Mouse (Mus musculus) brain, embryonic 18.5 days (tissue): Measurements from ENCODE around the gene Rad9a.

Source experiments
- DNase-seq: peaks from one replicate; pipeline ENCODE4 v3.0.0-alpha.2; 2012; ENCODE audit warnings: low read depth, low spot score

Rad9a gene

DNA sequence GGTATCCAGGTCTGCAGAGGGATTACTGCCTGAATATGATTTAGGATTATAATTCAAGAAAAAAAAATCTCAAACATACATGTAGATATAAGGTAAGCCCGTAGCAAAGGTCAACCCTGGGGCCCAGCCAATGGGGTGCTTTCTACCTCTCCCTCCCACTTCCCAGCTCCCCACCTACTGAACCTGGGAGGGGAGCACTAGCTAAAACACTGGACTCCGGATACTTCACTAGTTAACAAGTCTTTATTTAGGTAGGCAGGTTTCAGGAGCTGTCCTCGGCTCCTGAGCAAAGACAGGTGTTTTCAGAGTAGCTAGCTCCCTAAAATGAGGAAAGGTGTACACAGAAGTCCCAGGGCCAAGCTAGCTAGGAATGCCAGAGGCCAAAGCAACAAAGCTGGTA, 37.4 kb downstream of the Rad9a start:
- DNase-seq, result no peak

DNA sequence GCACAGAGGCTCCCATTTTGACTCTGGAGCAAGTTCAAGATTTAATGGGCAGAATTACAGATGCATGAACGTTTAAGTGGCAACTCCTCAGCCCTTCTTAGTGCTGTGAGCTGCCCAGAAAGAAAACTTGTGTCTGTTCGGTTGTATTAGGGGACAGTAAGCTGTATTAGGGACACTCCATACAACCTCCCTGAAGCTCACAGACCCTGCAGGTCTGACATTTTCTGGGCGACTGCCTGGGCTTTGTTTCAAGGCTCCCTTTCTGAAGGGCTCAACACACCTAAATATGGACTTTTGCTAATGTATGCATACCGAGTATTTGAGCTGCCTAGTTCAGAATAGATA, 37.9 kb downstream of the Rad9a start:
- no peak for DNase-seq

DNA sequence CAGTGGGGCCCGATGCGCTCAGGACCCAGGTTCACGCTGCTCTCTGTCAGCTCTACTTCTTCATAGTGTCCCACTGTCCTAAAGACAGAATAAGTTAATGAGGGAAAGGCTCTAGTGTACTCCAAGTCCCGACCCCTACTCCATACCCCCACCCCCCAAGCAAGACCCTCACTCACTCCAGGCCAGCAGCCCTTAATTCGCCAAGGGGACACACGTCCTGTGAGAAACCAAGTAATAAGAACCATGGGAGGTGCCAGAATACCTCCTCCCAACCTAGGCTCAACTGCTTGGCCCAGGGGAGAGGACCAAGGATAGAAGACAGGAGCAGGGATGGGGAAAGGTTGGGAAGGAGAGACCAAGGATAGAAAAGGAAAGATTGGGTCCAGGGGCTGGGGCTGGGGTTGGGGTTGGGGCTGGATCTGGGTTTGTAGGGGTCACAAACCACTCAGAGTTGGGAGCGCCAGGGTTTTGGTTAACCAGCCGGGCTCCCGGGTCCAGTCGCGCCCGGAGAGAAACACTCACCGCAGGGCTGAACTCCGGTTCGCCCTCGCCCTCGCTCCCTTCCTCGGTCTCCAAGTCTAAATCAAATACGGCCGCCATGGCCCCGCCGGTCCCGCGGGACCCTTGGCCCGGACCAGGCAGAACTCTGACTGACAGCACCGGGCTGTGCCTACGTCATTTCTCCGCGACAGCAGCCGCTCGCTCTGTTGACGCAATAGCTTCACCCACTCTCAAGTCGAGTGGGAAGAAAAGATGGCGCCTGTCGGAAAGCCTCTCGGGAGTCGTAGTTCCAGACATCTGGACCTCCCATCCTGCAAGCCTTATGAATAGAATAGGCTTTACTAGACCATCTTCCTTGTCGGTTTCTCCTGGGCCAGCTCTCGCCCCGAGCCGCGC, 38.6 kb downstream of the Rad9a start, which contains the start of gene Rps6kb2:
Gene Rps6kb2, minus strand, starts transcription at position 709 of the 897 bp plus-strand sequence.
- peak; percentile 94 for DNase-seq

DNA sequence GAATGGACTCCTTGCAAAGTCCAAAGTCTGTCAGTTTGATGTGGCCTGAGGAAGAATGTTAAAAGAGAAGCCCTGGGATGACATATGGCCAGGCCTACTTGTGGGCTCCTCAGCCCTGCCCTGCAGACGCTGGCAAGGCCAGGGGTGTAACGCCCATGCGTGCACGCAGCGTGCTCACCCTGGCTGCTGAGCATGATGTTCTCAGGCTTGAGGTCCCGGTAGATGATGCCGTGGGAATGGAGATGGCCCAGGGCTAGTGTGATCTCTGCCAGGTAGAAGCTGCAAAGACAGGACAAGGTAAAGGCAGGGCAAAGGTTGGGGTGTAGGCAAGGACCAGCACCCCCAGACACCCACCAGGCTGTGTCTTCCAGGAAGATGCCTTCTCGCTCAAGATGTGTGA, 42.4 kb downstream of the Rad9a start:
- no peak for DNase-seq

DNA sequence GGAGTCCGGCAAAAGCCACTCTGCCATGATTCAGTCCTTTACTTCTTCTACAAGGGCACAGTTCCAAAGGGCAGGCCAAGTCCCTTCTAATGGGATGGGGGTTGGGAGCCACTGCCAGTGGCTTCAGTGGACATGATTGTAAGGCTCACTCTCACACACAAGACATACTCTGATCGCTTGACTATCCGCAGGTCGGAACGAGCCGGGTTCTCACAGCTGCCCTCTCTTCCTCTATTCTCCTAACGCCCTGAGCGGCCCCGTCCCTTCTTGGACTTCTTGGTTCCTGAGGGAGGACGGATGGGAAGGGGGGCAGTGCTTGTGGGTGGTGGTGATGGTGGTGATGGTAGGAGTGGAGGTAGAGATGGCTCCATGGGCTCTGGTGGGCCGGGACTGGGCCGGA, 44.7 kb downstream of the Rad9a start:
- DNase-seq, result no peak

DNA sequence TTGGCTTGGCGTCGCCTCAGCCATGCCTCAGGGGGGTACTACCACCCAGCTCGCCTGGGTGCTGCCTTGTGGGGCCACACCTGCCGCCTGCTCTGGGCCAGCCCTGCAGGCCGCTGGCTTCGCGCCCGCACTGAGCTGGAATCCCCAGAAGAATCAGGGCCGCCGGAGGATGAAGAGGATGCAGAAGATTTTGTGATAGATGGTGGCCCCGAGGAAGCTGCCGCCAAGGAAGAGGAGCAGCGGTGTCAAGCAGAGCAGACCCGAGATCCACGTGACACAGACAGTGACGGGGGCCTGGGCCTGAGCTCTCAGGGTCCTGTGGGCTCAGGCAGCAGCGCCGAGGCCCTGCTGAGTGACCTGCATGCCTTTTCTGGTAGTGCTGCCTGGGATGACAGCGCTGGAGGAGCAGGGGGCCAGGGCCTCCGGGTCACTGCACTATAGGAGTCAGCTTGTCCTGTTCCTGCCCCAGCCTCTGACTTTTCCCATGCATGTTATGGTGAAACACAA, 45.3 kb downstream of the Rad9a start:
- no peak for DNase-seq

DNA sequence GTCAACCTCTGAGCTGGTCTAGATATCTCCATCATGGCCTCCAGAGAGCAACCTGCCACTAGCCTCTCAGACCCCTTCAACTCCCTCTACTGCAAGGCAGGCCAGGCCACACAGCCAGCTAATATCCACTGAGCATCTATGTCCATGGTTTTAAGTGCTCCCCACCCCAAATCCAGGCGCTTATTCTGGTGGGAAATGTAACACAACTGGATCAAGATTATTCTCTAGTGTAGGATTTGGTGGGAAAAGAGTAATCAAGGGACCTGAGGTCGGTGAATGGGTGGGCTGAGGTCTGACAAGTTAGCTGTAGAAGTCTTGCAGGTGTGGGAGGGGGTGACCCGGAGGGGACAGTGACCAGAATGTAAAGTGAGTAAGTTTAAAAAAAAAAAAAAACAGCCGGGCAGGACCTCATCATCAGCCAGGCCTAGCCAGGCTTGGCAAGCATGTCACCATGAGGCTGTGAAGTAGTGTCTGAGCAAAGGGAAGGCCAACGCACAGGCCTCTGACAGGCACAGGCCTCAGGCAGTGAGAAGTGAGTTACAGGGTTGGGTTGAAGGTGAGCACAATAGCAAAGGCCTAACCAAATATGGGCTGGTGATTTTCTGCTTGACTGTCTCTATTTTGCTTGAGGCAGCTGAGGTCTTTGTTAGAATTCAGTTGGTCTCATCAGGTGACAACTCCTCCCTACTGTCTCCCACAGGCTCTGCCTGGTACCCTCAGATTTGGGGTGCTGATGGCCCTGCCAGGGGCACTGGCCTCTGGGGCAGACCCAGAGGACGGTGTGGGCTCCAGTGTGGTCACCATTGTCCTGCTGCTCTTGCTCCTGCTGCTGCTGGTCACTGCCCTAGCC, 46.0 kb downstream of the Rad9a start:
- no peak for DNase-seq

DNA sequence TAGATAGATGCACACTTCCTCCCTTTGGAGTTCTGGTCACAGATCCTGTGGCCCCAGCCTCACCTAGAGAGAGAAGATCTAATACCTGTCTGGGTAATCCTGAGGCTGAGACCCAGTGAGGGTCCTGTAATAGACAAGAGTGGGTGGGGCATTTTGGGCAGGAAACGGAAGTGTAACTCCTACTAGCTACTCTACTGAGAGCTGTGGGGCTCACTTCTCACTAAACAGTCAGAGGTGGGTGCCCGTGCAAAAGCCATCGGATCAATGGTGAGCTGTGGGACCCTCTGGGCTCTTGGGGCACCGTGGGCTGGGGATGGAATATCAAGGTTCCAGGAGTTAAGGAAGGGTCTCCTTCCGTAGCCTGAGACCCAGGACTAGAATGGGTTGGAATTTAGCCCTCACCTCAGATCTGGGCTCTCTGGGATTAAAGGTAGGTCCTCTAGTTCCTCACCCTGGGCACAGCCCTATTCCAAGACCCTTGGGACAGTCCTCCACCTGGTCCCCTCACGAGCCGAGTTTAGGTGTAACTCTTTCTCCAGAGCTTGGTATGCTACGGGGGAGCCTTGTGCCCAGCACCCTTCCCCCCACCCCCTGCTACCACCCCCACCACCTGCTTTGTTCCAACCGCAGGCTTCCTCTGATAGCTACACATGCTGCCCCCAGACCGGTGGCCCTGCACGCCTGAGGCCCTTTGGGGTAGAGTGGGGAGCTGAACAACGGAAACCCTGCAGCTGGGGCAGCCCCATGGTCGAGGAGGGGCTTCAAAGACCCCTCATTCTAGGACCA, 46.8 kb downstream of the Rad9a start:
- DNase-seq, result no peak

DNA sequence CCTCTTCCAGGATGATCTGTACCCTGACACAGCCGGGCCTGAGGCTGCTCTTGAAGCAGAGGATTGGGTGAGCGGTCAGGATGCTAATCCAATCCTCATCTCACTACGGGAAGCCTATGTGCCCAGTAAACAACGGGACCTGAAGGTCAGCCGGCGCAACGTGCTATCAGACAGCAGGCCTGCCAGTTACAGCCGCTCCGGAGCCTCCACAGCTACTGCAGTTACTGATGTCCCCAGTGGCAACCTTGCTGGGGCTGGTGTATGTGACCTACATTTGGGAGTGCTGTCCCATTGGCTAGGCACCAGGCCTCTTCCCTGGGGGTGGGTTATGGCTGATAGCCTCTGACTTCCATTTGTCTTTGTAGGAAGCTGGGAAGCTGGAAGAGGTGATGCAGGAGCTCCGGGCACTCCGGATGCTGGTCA, 48.2 kb downstream of the Rad9a start, which contains the start of gene Ptprcap:
Gene Ptprcap, plus strand, starts transcription at position 373 of the 423 bp plus-strand sequence.
- no peak for DNase-seq

DNA sequence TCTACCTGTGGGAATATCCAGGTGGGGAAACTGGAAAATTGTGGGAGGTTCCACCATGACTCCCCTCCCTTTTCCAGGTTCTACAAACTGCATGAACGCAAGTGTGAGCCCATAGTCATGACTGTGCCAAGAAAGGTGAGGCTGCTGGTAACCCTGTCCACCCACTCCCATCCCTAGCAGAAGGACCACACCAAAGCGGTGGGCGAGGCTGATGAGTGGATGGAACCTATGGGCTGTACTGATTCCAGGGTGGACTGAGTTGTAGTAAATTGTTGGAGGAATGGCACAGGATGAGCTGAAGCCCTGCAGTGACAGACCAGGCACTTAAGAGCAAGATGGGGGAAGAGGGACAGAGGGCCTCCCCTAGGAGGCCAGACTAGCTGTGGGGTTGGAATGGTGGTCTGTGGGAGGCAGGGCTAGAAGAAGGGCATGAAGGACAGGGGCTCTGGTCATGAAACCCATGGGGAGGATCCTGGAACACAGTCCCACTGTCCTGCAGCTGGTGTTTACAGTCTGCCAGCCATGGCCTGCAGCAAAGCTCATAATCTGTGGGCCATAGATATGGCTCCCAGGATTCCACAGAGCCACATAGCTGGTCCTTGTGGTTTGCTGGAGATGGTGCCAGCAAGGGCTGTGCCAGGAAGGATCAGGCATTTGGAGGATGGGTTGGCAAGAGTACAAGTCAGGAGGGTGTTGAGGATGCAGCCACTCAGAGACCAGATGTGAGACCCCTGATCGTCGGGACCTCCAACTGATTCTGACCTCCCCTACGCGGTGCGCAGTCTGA, 48.8 kb downstream of the Rad9a start:
- DNase-seq, result no peak

DNA sequence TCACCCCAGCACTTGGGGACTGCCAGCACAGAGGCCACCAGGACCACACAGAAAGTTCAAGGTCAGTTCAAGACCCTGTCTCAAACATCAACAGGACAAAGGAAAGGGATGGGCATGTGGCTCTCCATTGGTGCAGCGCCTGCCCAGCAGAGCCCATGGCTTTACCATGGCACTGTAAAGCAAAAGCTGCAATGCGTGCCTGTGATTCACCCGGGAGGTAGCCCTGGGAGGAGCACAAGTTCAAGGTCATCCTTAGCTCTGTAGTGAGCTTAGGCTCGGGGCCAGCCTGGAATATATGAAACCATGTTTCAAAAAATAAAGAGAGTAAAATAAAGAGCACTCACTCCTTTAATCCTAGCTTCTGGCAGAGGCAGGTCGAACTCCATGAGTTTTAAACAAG, 49.6 kb downstream of the Rad9a start:
- DNase-seq, result no peak

DNA sequence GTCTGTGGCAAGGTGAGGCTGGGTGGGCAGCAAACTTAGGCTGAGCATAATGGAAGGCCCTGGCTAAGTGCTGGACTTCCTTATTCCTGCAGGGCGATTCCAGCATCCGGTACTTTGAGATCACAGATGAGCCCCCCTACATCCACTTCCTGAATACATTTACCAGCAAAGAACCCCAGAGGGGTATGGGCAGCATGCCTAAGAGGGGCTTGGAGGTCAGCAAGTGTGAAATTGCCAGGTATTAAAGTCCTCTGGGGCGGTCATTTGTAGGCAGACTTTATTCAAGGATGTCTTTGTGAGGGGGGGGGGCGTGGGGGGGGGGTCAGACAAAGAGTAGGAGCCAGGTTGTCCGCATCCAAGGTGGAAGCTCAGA, 50.0 kb downstream of the Rad9a start:
- no peak for DNase-seq

DNA sequence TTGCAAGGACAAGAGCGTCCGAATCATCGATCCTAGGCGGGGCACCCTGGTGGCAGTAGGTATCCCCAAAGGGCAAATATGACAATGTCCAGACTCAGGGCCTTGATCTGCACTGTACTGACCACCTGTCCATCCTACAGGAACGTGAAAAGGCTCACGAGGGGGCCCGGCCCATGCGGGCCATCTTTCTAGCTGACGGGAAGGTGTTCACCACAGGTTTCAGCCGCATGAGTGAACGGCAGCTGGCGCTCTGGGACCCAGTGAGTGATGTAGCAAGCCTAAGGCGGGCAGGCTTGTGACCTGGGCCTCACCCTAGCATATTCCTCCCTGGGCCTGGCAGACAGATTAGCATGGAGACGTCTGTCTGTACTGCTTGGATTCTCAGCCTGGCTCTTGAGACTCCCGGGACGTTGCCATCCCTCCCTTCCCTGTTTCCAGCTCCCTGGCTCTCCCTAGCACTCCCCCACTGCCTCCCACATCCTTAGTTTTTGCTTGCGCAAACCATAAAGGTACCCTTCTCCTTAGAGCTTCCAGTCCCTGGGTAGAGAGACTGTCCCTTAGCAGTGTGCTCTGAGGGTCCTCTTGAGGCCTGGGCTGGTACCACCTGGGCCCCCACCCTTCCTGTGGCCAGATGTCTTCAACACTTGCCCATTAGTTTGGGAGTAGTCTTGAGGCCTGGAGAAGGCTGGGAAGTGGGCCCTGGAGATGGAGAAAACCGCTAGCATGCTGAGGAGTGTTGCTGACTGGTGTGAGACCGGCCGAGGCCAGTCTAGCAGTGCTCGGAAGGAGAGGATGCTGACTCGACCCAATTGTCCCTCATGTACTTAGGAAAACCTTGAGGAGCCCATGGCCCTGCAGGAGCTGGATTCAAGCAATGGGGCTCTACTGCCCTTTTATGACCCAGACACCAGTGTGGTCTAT, 50.6 kb downstream of the Rad9a start:
- no peak for DNase-seq

DNA sequence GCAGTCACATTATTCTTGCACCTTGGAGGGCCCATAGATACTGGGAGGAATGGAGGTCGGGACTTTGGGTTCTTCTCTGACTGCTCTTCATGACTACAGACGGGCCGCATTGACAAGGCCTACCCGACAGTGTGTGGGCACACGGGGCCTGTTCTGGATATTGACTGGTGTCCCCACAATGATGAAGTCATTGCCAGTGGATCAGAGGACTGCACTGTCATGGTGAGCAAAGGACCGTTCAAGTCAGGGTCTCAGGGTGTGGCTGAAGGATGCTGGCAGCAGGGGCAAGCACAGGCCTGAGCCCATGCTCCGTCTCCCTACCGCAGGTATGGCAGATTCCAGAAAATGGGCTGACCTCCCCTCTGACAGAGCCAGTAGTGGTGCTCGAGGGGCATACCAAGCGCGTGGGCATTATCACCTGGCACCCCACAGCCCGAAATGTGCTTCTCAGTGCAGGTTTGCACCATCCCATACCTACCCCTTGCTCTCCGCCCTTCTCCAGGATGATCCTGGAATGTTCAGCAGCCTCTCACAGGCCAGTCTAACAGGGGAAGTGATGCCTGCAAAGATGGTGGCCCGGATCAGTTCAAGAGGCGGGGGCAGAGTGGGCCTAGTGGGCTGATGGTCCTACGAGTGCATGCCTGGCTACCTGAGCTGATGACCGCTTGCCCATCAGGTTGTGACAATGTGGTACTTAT, 51.5 kb downstream of the Rad9a start:
- DNase-seq, result no peak

DNA sequence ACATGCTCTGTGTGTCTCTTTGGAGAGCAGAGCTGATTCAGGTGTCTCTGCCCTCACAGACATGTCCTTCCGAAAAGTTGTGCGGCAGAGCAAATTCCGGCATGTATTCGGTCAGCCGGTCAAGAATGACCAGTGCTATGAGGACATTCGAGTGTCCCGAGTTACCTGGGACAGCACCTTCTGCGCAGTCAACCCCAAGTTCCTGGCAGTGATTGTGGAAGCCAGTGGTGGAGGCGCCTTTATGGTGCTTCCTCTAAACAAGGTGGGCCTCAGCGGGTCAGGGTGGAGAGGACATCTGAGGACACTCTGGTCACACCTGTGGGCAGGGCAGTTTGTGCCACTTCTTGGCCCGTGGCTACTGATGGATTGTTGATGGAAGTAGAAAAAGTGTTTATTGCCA, 52.2 kb downstream of the Rad9a start:
- no peak for DNase-seq

DNA sequence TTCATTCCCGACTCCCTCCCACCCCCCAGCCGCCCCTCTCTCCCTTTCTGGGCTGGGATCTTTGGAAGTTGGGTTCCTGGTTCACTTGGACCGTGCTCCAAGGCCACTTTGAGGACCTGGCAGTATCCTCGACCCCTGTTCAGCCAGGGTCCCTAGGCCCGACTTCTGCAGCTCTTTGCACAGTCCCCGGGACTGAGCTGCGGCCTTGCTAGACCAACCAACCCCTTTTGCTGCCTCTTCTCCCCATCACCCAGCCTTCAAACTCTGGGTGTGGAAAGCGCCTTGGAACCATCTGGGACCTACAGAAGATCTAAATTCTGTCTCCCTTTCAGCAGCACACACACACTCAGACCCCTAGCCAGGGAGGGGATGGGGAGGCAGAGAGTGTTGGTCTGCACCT, 52.6 kb downstream of the Rad9a start:
- DNase-seq, result no peak

DNA sequence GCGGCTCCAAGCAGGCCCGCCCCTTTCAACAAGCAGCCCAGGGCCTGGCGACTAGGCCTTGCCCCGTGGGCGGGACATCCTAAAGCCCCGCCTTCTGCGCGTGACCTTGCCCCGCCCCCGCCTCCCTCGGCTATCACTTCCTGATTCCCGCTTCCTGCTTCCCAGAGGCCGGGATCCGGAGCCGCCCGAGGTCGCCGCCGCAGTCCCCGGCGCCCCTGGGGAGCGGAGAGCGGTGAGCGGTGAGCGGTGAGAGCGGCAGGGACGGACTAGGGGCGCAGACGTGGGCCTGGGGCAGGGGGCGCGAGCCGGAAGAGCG, 53.0 kb downstream of the Rad9a start, which contains the start of gene Coro1b:
Gene Coro1b, plus strand, starts transcription at position 129 of the 316 bp plus-strand sequence.
- DNase-seq, result peak; percentile 68

DNA sequence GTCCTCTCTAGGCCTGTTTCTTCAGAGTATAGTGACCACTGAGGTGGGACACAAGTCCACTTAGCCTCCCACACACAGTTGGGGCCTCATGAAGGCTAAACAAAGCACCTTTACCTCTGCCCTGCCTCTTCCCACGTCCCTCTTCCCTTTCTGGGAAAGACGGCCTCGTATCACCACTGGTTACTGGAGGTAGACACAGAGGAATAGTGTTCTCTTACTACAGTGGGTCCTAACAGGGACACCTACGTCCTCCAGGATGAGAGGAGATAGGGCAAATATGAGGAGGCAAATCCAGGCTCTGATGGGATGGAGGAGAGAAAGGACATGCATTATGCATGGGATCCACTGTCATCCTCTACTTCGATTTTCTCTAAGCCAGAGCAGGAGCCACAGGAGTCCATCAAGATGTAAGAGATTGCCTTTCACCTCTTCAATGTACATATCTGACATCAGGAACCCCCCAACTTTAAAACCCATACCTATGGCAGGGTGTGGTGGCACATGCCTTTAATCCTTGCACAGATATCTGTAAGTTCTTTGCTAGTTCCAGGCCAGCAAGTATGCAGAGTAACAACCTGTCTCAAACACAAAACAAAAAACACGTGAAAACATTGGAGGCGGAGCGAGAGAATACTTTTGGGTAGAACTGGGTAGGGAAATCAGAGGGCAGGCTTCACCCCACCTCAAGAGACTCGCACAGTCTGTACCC, 53.5 kb downstream of the Rad9a start:
- DNase-seq, result no peak

DNA sequence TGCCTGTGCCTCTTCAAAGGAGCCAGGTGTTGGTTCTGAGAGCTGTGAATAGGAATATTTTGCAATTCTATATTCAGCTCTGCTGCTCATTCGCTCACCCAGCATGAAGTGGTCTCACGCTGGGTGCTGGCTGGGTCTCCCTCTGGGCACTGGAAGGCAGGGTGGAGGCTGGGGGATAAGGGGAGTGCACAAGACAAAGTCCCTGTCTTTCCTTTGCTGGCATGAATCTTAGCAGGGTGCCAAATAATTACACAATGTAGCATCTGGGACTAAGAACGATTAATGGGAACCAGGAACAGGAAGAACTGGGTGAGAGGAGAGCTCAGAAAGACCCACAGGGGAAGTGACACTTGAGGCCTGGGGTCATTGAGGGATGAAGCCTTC, 54.4 kb downstream of the Rad9a start:
- no peak for DNase-seq
